Mouse (Mus musculus) stomach, embryonic 16.5 days (tissue): Measurements from ENCODE around the gene Ppp1r14c. TPM values are rescaled to one million over a fixed set of nuclear protein-coding genes. Genes with fewer than 3 reads are reported as not detected.
"Not testable (repeated sequence)": the region's sequence is repeated elsewhere in the genome, so short reads cannot be mapped to it uniquely, and the experiment has no call there.

Source experiments
- ATAC-seq: fragments of 200-750 bp; cut with Nextera tagmentation; 2 replicates; pipeline ENCODE4 v1.8.0; 2017; ENCODE audit warnings: moderate number of reproducible peaks, moderate TSS enrichment; ENCODE audit not compliant: insufficient read depth, low FRiP score
- H3K27ac ChIP-seq: fragments of 300-500 bp; sonication (generic); 2 replicates; pipeline ENCODE4 v1.5.1; 2014; ENCODE audit warnings: low read length
- H3K27me3 ChIP-seq: fragments of 300-500 bp; sonication (generic); 2 replicates; pipeline ENCODE4 v1.6.1; 2014; ENCODE audit warnings: low read length, control low read depth, mixed read lengths; ENCODE audit not compliant: control insufficient read depth, insufficient read depth
- H3K36me3 ChIP-seq: fragments of 300-500 bp; sonication (generic); 2 replicates; pipeline ENCODE4 v1.6.1; 2014; ENCODE audit warnings: low read length; ENCODE audit not compliant: control insufficient read depth, insufficient read depth
- H3K4me1 ChIP-seq: fragments of 300-500 bp; sonication (generic); 2 replicates; pipeline ENCODE4 v1.6.1; 2014; ENCODE audit warnings: low read length, control low read depth, mixed read lengths; ENCODE audit not compliant: control insufficient read depth, insufficient read depth
- H3K4me2 ChIP-seq: fragments of 300-500 bp; sonication (generic); 2 replicates; pipeline ENCODE4 v1.6.1; 2014; ENCODE audit warnings: low read depth, low read length, mixed read lengths
- H3K4me3 ChIP-seq: fragments of 300-500 bp; sonication (generic); replicated peaks from 2 replicates; pipeline ENCODE4 v1.5.1; 2014; ENCODE audit warnings: mild to moderate bottlenecking, low read length
- H3K9ac ChIP-seq: fragments of 300-500 bp; sonication (generic); 2 replicates; pipeline ENCODE4 v1.6.1; 2014; ENCODE audit warnings: low read length
- H3K9me3 ChIP-seq: fragments of 300-500 bp; sonication (generic); replicated peaks from 2 replicates; pipeline ENCODE4 v1.6.1; 2016; ENCODE audit warnings: low read length, control low read depth; ENCODE audit not compliant: control insufficient read depth
- WGBS: fragments of 180-500 bp; shearing (Covaris S2); extraction: QIAGEN DNeasy Blood & Tissue Kit; methylation state at CpG from one replicate; pipeline ENCODE4 v1.1.7; 2014; 5-methylcytosine and 5-hydroxymethylcytosine counted together
- polyA plus RNA-seq: library from polyadenylated mRNA; unstranded; fragments of >200 nt; fragmentation: Nextera tagmentation; extraction: Ambion mirVana; gene quantifications from 2 replicates; pipeline ENCODE4 v1.2.1, GENCODE M21; 2015

Ppp1r14c gene
- polyA plus RNA-seq, 1 experiment from 2014 or later: 4.0 TPM

DNA sequence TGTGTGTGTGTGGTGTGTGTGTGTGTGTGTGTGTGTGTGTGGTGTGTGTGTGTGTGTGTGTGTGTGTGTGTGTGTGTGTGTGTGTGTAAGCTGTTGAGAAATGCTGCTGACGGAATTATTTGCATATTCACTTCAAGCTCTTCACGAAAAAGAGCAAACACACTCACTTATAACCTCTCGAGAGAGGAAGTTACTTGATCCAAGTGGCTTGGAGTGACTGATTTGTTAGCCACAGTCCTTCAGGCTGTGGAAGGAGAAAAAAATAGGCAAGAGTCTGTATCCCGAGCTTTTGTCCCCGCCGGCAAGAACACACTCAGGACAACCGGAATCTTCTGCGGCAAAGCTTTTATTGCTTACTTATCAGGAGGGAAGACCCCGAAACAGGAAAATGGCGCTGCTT is 80.9 kb downstream of the Ppp1r14c start:
- 83% methylated on average over 10 of the region's 10 CpGs for WGBS
- H3K27ac ChIP-seq, H3K4me2 ChIP-seq, H3K27me3 ChIP-seq, H3K9ac ChIP-seq, ATAC-seq, H3K4me3 ChIP-seq, H3K36me3 ChIP-seq, H3K4me1 ChIP-seq, H3K9me3 ChIP-seq: not testable (repeated sequence)

DNA sequence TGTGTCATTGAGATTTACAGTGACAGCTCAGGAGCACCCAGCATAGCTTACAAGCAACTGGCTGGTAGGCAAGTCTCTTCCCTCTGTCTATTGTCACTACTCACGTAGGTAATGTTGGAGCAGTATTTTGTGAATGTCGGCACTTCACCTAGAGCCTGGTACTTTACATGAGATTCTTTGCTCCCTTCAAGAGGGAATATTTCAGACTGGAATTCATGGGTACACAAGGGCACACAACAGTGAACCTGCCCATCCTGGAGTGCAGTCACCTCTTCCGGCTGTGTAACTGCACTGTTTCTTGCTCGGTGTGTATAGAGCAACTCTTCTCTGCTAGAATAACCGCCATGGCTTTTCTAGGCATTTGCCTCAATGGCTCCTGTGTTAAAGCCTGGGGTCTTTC is 82.8 kb downstream of the Ppp1r14c start:
- Histone ChIP-seq H3K9me3 (no peaks in the 10 kb centered on the region), H3K27me3 (no peaks in the 10 kb centered on the region; the same call in 1 of the 2 replicates), H3K4me1 (no peaks in the 10 kb centered on the region), H3K9ac (no peak overlapping the region), H3K36me3 (no peaks in the 10 kb centered on the region), H3K4me3 (no peak overlapping the region), H3K4me2 (no peak overlapping the region), H3K27ac (no peak overlapping the region)
- no peak for ATAC-seq
- WGBS: 88% methylated on average over 5 of the region's 5 CpGs

DNA sequence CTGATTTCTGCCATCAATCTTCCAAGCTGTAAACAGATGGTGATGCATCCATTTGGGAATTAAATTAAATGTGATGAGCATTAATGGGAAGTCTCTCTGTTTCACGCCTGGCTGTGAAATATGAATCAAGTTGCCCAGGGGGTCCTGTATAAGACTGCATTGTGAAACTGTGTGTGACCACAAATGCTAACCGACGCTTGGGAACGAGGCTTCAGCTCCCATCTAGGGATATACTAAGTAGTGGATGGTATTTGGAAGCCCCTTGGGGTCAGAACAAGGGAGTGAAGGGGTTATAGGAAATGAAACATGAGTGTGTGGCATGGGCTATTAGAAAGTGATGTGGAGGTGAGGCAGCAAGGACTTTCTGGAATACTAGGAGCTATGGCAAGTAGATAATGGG is 86.1 kb downstream of the Ppp1r14c start:
- H3K9ac ChIP-seq: no peak overlapping the region
- no peak overlapping the region for H3K27ac ChIP-seq
- no peak for ATAC-seq
- H3K27me3 ChIP-seq: no peaks in the 10 kb centered on the region; the same call in 1 of the 2 replicates
- H3K4me2 ChIP-seq: no peak overlapping the region
- H3K36me3 ChIP-seq: no peaks in the 10 kb centered on the region
- 76% methylated on average over 4 of the region's 4 CpGs for WGBS
- H3K4me3 ChIP-seq: no peak overlapping the region
- no peaks in the 10 kb centered on the region for H3K4me1 ChIP-seq
- H3K9me3 ChIP-seq: no peaks in the 10 kb centered on the region

DNA sequence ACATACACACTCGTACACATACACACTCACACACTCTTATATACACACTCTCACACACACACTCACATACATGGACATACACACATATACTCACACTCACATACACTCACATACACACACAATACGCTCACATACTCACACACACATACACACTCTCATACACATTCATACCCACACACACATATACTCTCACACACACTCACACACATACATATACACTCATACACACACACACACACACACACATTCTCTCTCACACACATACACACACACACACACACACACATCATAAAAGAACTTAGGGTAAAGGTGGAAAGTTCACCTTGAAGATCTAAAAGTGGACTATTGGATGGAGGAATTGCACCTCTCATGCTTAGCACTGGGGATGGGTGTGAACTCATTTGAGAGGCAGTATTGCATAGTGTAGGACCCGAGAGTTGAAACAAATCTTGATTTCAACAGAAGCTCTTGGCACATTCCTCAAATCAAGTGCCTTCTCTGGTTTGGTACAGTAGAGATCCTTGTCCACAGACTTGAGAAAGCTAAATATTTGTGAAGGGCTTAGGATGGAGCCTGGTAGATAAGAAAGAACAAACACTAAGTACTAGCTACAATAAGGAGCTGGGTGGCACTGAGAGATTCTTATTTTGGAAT is 87.1 kb downstream of the Ppp1r14c start:
- no peak for ATAC-seq
- Histone ChIP-seq H3K27ac (no peak overlapping the region), H3K27me3 (no peaks in the 10 kb centered on the region; the same call in 1 of the 2 replicates), H3K9ac (no peak overlapping the region), H3K36me3 (no peaks in the 10 kb centered on the region), H3K9me3 (no peaks in the 10 kb centered on the region), H3K4me3 (no peak overlapping the region), H3K4me1 (no peaks in the 10 kb centered on the region), H3K4me2 (no peak overlapping the region)
- WGBS: 75% methylated on average over 3 of the region's 3 CpGs

DNA sequence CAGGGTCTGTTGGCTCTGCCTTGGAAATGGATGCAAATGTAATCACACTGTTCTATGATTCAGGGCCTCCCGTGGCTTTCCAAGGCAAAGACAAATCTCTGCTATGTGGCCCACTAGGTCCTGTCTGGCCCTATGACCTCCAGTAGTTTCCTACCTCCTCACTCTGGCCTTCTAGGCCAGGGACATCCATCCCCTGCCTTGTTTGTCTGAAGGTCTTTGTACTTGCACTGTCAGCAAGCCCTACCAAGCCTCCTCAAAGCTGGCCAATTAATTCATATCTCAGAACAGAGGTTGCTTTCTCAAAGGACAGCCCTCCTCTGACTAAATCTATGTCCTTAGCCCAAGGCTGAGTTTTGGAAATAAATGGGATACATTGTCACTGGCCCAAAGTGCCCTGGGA is 92.8 kb downstream of the Ppp1r14c start:
- no peak overlapping the region for H3K27ac ChIP-seq
- no peaks in the 10 kb centered on the region for H3K27me3 ChIP-seq
- 71% methylated on average over 1 of the region's 1 CpGs for WGBS
- ATAC-seq: no peak
- H3K4me1 ChIP-seq: no peaks in the 10 kb centered on the region
- H3K4me2 ChIP-seq: no peak overlapping the region
- H3K9ac ChIP-seq: no peak overlapping the region
- H3K9me3 ChIP-seq: no peaks in the 10 kb centered on the region
- no peak overlapping the region for H3K4me3 ChIP-seq
- no peaks in the 10 kb centered on the region for H3K36me3 ChIP-seq

DNA sequence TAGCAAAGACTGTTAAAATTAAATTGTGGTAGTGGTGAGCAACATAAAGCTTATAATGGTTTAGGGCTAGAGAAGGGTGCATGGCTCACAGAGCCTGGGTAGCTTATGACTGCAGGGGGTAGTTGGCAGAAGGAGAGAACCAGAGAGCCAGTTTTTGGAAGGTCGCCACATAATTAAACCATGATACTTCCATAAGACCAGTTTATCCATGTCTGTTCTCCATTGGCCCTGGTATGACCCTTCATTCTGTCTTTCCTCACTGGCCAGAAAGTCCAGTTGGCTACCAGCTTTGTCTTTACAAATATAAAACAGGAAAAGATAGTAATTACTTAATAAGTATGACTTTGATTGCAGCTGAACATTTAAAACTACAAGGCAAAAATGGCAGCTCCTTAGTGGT is 95.0 kb downstream of the Ppp1r14c start:
- Histone ChIP-seq H3K9me3 (no peaks in the 10 kb centered on the region), H3K4me2 (no peak overlapping the region), H3K9ac (no peak overlapping the region), H3K4me1 (no peaks in the 10 kb centered on the region), H3K36me3 (no peaks in the 10 kb centered on the region), H3K4me3 (no peak overlapping the region), H3K27me3 (no peaks in the 10 kb centered on the region), H3K27ac (no peak overlapping the region)
- WGBS: 91% methylated on average over 1 of the region's 1 CpGs
- no peak for ATAC-seq

DNA sequence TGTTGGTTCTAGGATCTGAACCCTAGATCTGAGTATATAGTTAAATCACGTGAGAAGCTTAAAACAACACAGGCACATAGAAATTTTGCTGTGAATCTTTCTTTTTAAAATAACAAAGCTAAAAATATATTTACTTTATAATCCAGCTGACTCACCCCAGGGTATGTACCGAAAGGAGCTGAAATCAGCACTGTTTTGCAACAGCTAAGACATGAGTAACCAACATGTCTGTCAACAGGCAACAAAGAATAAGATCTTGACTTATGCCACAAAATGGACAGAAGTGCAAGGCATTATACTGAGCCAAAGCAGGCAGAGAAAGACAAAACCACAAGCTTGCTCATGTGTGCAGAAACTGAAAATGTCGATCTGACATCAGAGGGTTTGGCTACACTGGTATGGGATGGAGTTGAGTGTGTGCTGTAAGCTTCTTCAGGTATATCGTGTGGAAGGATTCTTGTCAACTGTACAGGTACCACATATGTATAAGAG is 100.3 kb downstream of the Ppp1r14c start:
- Histone ChIP-seq H3K4me3 (no peak overlapping the region), H3K9me3 (no peaks in the 10 kb centered on the region), H3K4me2 (no peak overlapping the region), H3K27ac (no peak overlapping the region), H3K36me3 (no peaks in the 10 kb centered on the region), H3K9ac (no peak overlapping the region), H3K4me1 (no peaks in the 10 kb centered on the region), H3K27me3 (no peaks in the 10 kb centered on the region)
- 74% methylated on average over 4 of the region's 4 CpGs for WGBS
- ATAC-seq: no peak

DNA sequence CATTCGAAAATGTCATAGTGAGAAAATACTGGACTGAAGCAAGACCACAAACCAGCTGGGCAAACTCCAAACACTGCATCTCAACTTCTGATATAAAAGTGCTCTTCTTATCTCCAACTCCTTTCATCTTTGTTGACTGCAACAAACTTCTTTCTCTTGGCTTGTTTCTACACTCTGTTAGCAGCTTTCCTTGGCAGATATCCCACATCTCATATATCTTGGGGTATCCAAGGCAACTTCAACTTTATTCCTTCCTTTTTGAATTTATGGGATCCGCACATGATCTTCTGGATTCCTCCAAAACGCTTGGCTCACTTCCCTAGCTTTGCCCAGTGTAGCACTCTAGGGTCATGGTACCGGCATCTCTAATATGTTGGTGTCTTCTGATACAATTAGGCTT is 102.7 kb downstream of the Ppp1r14c start:
- Histone ChIP-seq H3K9me3 (no peaks in the 10 kb centered on the region), H3K27ac (no peak overlapping the region), H3K4me3 (no peak overlapping the region), H3K4me2 (no peak overlapping the region), H3K4me1 (no peaks in the 10 kb centered on the region), H3K36me3 (no peaks in the 10 kb centered on the region), H3K9ac (no peak overlapping the region), H3K27me3 (no peaks in the 10 kb centered on the region)
- ATAC-seq: no peak
- WGBS: 78% methylated on average over 4 of the region's 4 CpGs

DNA sequence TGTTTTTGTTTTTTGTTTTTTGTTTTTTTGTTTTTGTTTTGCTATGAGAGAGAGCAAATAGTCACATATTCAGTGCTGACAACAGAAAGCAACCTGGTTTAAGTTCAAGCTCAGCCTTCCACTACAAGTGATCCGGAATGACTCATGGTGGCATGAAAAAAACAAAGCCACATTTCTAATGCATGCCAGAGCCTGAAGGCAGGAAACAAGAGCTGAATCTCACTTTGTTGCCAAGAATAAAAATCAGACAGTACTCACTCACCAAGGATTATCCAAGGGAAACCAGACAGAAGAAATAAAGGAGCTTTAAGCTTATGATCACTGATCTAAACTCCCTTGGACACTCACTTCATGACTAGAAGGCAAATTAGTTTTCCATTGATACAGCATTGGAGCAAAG is 110.8 kb downstream of the Ppp1r14c start:
- H3K9ac ChIP-seq: no peak overlapping the region
- H3K9me3 ChIP-seq: no peaks in the 10 kb centered on the region
- no peaks in the 10 kb centered on the region for H3K4me1 ChIP-seq
- H3K27me3 ChIP-seq: no peaks in the 10 kb centered on the region; the same call in 1 of the 2 replicates
- ATAC-seq: no peak
- H3K36me3 ChIP-seq: no peaks in the 10 kb centered on the region
- H3K4me3 ChIP-seq: no peak overlapping the region
- no peak overlapping the region for H3K27ac ChIP-seq
- H3K4me2 ChIP-seq: no peak overlapping the region
- 63% methylated on average over 1 of the region's 1 CpGs for WGBS
